Mouse (Mus musculus): ENCODE data around the gene Pitx3. TPM values are rescaled to one million over a fixed set of nuclear protein-coding genes. Genes with fewer than 3 reads are reported as not detected.
"Not testable (repeated sequence)": the region's sequence is repeated elsewhere in the genome, so short reads cannot be mapped to it uniquely, and the experiment has no call there.

Pitx3 gene
- polyA plus RNA-seq, 1 experiment from 2014 or later = 0.90 TPM

DNA sequence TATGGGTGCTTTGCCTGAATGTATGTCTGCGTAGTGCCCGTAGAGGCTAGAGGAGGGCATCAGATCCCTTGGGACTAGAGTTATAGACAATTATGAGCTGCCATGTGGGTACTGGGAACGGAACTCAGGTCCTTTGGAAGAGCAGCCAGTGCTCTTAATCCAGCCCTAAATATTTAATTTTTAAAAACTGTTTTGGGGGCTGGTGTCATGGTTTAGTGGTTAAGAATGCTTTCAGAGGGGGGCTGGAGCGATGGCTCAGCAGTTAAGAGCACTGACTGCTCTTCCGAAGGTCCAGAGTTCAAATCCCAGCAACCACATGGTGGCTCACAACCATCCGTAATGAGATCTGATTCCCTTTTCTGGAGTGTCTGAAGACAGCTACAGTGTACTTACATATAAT lies 18.4 kb downstream of the Pitx3 start:
- ATAC-seq (ENCODE audit: low FRiP score); H3K4me1 ChIP-seq; H3K9ac ChIP-seq; H3K9me3 ChIP-seq (replicated peaks); H3K36me3 ChIP-seq; H3K4me3 ChIP-seq; H3K4me2 ChIP-seq (replicated peaks); H3K27ac ChIP-seq: not testable (repeated sequence)
- peaks cover 52% of the 10 kb centered on the region for H3K27me3 ChIP-seq
- 70% methylated on average over 6 of the region's 6 CpGs for WGBS

DNA sequence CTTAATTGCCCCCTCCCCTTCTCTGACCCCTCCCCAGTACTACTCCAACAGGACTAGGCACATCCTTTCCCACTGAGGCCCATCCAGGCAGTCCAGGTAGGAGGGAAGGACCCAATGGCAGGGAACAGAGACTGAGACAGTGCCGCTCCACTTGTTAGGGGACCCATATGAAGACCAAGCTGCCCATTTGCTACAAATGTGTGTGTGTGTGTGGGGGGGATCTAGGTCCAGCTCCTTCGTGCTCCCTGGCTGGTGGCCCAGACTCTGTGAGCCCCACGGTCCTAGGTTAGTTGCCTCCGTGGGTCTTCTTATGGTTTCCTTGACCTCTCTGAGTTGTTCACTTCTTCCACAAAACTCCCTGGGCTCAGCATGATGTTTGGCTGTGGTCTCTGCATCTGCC lies 21.8 kb downstream of the Pitx3 start:
- Histone ChIP-seq H3K4me2 (replicated peaks) (no peak overlapping the region), H3K4me1 (no peaks in the 10 kb centered on the region), H3K4me3 (no peak overlapping the region), H3K9me3 (replicated peaks) (no peaks in the 10 kb centered on the region), H3K36me3 (no peaks in the 10 kb centered on the region), H3K9ac (no peak overlapping the region), H3K27ac (no peak overlapping the region), H3K27me3 (peaks cover 18% of the 10 kb centered on the region)
- 79% methylated on average over 4 of the region's 4 CpGs for WGBS
- ATAC-seq (ENCODE audit: low FRiP score) = no peak

DNA sequence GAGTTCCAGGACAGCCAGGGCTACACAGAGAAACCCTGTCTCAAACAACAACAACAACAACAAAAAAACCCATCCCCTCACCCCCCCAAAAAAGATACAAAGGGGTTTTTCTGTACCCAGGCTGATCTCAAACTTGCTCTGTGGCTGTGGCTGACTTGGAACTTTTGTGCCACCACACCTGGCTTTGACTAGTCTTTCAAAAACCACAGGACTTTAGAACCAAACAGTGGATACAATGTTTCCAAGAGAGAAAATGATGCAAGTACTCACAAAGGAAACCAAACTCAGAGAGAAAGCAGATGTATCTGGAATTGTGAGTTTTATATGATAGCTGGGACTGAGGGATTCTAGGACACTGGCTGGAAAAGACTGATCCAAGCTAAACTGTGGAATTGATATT lies 23.5 kb downstream of the Pitx3 start:
- Histone ChIP-seq H3K9ac (no peak overlapping the region), H3K27ac (no peak overlapping the region), H3K9me3 (replicated peaks) (no peaks in the 10 kb centered on the region), H3K4me3 (no peak overlapping the region), H3K4me1 (no peaks in the 10 kb centered on the region), H3K27me3 (peaks cover 4% of the 10 kb centered on the region), H3K36me3 (no peaks in the 10 kb centered on the region), H3K4me2 (replicated peaks) (no peak overlapping the region)
- ATAC-seq (ENCODE audit: low FRiP score) = no peak

DNA sequence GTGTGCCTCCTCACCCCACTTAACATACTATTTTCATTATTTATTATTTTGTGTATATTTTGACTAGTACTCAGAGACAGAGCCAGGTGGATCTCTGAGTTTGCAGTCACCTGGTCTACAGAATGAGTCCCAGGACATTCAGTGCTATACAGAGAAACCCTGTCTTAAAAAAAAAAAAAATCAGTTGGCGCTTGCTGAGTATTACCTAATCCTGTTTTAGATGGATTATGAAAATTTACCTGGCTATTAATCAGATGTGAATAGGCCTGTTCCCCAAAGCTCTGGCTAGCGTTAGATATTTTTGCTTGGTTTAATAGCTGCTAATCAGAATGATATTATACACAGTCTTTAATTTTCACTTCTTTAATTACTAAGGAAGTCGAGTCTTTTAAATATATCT lies 24.2 kb downstream of the Pitx3 start:
- no peaks in the 10 kb centered on the region for H3K36me3 ChIP-seq
- ATAC-seq (ENCODE audit: low FRiP score) = no peak
- H3K4me3 ChIP-seq = no peak overlapping the region
- H3K4me2 ChIP-seq (replicated peaks) = no peak overlapping the region
- H3K27ac ChIP-seq = no peak overlapping the region
- no peaks in the 10 kb centered on the region for H3K9me3 ChIP-seq (replicated peaks)
- 83% methylated on average over 3 of the region's 3 CpGs for WGBS
- H3K4me1 ChIP-seq = no peaks in the 10 kb centered on the region
- H3K9ac ChIP-seq = no peak overlapping the region
- peaks cover 4% of the 10 kb centered on the region for H3K27me3 ChIP-seq

DNA sequence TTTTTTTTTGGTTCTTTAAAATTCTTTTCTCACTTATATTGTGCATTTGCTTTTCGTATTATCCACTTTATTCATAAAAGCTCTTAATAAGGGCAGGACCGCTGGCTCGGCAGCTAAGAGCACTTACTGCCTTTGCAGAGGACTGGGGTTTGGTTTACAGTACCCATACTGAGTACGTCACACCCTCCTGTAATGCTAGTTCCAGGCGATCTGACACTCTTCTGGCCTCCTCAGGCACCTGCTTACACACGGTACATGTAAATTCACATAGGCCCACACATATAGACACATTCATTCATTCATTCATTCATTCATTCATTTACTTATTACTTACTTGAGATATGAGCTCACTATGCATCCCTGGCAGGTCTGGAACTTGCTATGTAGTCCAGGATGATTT lies 27.3 kb downstream of the Pitx3 start:
- no peaks in the 10 kb centered on the region for H3K9me3 ChIP-seq (replicated peaks)
- H3K9ac ChIP-seq = no peak overlapping the region
- no peak for ATAC-seq (ENCODE audit: low FRiP score)
- H3K4me2 ChIP-seq (replicated peaks) = no peak overlapping the region
- H3K27me3 ChIP-seq = no peaks in the 10 kb centered on the region
- H3K36me3 ChIP-seq = no peaks in the 10 kb centered on the region
- no peak overlapping the region for H3K4me3 ChIP-seq
- H3K27ac ChIP-seq = no peak overlapping the region
- H3K4me1 ChIP-seq = no peaks in the 10 kb centered on the region
- 77% methylated on average over 6 of the region's 6 CpGs for WGBS

DNA sequence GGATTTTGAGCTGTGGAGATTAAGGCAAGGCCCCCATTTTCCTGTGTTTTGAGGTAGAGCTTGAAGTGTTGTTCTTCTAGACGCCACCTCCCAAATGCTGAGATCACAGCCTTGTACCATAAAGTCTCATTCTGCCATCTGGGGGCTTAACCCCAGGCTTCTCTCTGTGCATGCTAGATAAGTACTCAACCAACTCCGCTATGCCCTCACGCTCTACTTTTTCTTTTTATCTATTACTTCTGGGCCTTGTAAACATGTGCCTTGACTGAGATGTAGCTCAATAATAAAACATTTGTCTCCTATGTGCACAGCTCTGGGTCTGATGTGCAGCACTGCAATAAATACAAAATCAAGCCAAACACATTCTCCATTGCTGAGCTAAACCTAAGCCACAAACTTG lies 28.7 kb downstream of the Pitx3 start:
- H3K27me3 ChIP-seq = no peaks in the 10 kb centered on the region
- H3K36me3 ChIP-seq = no peaks in the 10 kb centered on the region
- WGBS = 89% methylated on average over 3 of the region's 3 CpGs
- no peak overlapping the region for H3K27ac ChIP-seq
- H3K4me1 ChIP-seq = no peaks in the 10 kb centered on the region
- H3K4me2 ChIP-seq (replicated peaks) = no peak overlapping the region
- H3K9ac ChIP-seq = no peak overlapping the region
- no peak overlapping the region for H3K4me3 ChIP-seq
- no peak for ATAC-seq (ENCODE audit: low FRiP score)
- H3K9me3 ChIP-seq (replicated peaks) = no peaks in the 10 kb centered on the region

DNA sequence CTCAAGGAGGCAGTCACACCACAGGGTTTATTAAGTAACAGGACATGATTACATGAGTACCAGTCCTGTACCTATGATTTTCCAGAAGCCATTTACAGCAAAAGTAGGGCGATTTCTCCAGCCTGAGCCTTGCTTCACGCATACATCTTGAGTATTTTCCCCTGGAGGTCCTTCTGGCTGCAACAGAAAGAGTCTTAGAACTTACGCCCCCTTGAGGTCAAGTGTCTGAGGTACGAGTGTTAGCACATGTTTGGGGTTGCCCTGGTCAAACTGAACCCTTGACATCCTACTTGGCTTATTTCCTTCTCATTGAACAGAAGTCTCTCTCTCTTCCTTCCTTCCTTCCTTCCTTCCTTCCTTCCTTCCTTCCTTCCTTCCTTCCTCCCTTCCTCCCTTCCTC lies 33.5 kb downstream of the Pitx3 start:
- Histone ChIP-seq H3K27ac (no peak overlapping the region), H3K36me3 (no peaks in the 10 kb centered on the region), H3K9me3 (replicated peaks) (no peaks in the 10 kb centered on the region), H3K27me3 (no peaks in the 10 kb centered on the region), H3K4me3 (no peak overlapping the region), H3K4me1 (no peaks in the 10 kb centered on the region), H3K4me2 (replicated peaks) (no peak overlapping the region), H3K9ac (no peak overlapping the region)
- no peak for ATAC-seq (ENCODE audit: low FRiP score)
- 63% methylated on average over 4 of the region's 4 CpGs for WGBS

DNA sequence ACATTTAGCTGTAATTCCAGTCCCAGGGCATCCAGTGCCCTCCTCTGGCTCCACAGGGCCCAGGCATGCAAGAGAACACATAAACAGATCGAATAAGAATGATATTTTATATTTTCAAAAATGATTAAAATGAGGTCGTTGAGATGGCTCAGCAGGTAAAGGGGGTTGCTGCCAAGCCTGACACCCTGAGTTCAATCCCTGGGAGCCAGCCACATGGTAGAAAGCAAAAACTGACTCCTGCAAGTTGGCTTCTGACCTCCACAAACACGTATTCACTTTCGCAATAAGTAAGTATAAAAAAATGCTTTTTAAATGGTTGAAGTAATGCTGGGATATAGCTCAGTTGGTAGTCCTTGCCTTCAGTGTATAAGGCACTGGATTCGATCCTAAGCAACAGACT lies 37.3 kb downstream of the Pitx3 start:
- 87% methylated on average over 5 of the region's 5 CpGs for WGBS
- H3K9me3 ChIP-seq (replicated peaks) = no peaks in the 10 kb centered on the region
- H3K27me3 ChIP-seq = no peaks in the 10 kb centered on the region
- H3K4me2 ChIP-seq (replicated peaks) = no peak overlapping the region
- no peaks in the 10 kb centered on the region for H3K4me1 ChIP-seq
- H3K27ac ChIP-seq = no peak overlapping the region
- no peak for ATAC-seq (ENCODE audit: low FRiP score)
- no peak overlapping the region for H3K9ac ChIP-seq
- no peaks in the 10 kb centered on the region for H3K36me3 ChIP-seq
- no peak overlapping the region for H3K4me3 ChIP-seq

DNA sequence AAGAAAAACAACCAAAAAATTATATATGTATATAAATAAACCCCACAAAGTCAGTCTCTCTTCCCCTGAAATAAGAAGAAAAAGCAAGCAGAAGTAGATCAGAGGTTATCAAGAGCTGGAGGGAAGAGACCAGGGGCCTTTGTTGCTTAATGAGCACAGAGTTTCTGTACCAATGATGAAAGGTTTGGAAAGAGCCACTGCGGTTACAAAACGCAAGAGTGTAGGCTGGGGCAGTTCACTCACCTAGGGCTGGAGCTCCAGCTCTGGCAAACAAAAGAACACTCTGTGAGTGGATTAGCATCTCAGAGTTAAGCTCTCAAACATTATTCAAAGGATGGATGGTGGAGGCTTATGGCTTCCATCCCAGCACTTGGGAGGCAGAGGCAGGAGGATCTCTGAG lies 37.9 kb downstream of the Pitx3 start:
- Histone ChIP-seq H3K4me2 (replicated peaks) (no peak overlapping the region), H3K9ac (no peak overlapping the region), H3K27me3 (no peaks in the 10 kb centered on the region), H3K36me3 (no peaks in the 10 kb centered on the region), H3K4me3 (no peak overlapping the region), H3K27ac (no peak overlapping the region), H3K9me3 (replicated peaks) (no peaks in the 10 kb centered on the region), H3K4me1 (no peaks in the 10 kb centered on the region)
- no peak for ATAC-seq (ENCODE audit: low FRiP score)
- WGBS = 71% methylated on average over 2 of the region's 2 CpGs

DNA sequence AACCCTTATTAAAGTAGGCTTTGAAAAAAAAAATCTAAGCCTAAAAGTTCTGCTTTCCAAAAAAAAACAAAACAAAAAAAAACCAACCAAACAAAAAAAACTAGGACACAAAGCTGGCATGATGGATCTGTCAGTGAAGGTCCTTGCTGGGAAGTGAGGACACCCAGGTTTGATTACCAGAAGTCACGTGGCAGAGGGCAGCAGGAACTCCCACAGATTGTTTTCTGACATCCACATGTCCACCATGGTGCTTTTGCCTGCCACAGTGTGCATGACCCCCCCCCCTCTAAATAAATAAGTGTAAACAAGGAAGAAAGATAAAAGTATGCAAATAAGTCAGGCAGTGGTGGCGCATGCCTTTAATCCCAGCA lies 44.0 kb downstream of the Pitx3 start:
- Histone ChIP-seq H3K9ac (no peak overlapping the region), H3K4me2 (replicated peaks) (no peak overlapping the region), H3K27me3 (no peaks in the 10 kb centered on the region)

DNA sequence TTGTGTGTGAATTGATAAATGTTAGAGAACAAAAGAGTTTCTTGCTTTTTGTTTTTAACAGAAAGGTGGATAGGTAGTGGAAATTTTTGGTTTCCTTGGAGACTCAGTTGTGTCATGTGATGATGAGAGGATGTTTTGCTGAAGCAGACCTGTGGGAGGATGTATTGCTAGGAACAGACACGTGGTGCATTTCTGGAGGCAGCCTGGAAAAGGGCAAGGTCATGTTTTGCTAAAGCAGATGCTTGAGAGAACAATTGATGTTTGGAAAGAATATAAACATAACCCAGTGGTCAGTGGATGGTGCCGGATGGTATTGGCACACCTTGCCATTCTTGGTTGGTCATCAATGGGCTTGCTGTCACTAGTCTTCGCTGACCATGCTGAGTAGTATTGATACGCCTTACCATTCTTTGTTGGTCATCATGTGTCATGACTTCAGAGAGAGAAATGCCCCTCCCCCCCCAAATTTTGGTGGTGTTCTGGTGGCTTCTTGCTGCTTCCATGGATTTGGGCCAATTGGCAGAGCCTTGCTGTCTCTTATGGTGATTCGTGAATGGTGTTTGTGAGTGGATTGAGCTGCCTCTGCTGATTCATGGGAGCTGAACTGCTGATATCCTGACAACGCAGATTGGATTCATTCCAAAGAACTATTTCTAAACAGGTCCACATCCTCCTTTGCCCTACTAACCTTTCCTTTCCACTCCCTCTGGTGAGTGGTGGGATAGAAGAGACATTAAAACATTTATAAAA lies 44.5 kb downstream of the Pitx3 start:
- H3K9ac ChIP-seq = no peak overlapping the region
- no peaks in the 10 kb centered on the region for H3K27me3 ChIP-seq
- no peak overlapping the region for H3K4me3 ChIP-seq
- 87% methylated on average over 6 of the region's 6 CpGs for WGBS
- ATAC-seq (ENCODE audit: low FRiP score) = no peak
- no peaks in the 10 kb centered on the region for H3K4me1 ChIP-seq
- no peaks in the 10 kb centered on the region for H3K36me3 ChIP-seq
- no peak overlapping the region for H3K4me2 ChIP-seq (replicated peaks)
- no peak overlapping the region for H3K27ac ChIP-seq
- H3K9me3 ChIP-seq (replicated peaks) = no peaks in the 10 kb centered on the region

More for the DNA sequence above, 44.0 kb downstream of the Pitx3 start:
- no peaks in the 10 kb centered on the region for H3K36me3 ChIP-seq
- H3K9me3 ChIP-seq (replicated peaks) = no peaks in the 10 kb centered on the region
- H3K4me3 ChIP-seq = no peak overlapping the region
- no peaks in the 10 kb centered on the region for H3K4me1 ChIP-seq
- 73% methylated on average over 2 of the region's 2 CpGs for WGBS
- no peak overlapping the region for H3K27ac ChIP-seq
- ATAC-seq (ENCODE audit: low FRiP score) = no peak

DNA sequence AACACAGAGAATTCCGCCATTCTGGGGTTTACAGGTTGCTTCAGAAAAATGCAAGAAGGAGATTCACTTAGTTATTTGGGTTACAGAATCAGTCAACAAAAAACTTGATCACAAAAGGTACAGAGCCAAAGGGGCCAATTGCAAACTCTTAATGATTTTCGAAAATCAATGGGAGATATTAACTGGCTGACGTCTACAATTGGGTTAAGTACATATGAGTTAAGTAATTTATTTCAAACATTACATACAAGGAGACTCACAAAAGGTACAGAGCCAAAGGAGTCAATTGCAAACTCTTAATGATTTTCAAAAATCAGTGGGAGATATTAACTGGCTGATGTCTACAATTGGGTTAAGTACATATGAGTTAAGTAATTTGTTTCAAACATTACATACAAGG lies 48.6 kb downstream of the Pitx3 start:
- no peaks in the 10 kb centered on the region for H3K27me3 ChIP-seq
- 92% methylated on average over 3 of the region's 3 CpGs for WGBS
- ATAC-seq (ENCODE audit: low FRiP score) = no peak
- no peaks in the 10 kb centered on the region for H3K9me3 ChIP-seq (replicated peaks)
- no peaks in the 10 kb centered on the region for H3K4me1 ChIP-seq
- H3K9ac ChIP-seq = no peak overlapping the region
- H3K4me3 ChIP-seq = no peak overlapping the region
- H3K27ac ChIP-seq = no peak overlapping the region
- H3K36me3 ChIP-seq = no peaks in the 10 kb centered on the region
- no peak overlapping the region for H3K4me2 ChIP-seq (replicated peaks)

DNA sequence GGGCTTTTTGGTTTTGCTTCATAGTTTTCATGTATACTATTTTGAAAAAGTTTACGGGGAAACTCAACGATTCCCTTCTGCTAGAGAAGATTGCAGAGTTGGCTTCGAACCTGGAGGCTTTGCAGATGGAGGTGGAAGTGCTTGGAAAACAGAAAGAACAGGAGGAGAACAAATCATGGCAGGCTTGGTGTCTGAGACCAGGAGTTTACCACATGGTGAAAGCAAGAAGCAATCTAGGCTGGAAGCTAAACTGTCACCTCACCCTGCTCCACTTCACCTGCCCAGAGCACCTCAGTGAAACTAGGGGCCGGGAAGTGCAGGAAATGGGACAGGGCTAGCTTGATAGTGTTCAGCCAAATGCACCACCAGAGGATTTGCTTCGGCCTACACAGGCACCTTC lies 51.7 kb downstream of the Pitx3 start:
- Histone ChIP-seq H3K4me1 (no peaks in the 10 kb centered on the region), H3K36me3 (no peaks in the 10 kb centered on the region), H3K9me3 (replicated peaks) (0 out of 2 replicates have a peak, but pooled peaks cover 3% of the 10 kb centered on the region), H3K27me3 (no peaks in the 10 kb centered on the region), H3K27ac (no peak overlapping the region), H3K4me2 (replicated peaks) (no peak overlapping the region), H3K9ac (no peak overlapping the region), H3K4me3 (no peak overlapping the region)
- no peak for ATAC-seq (ENCODE audit: low FRiP score)
- WGBS = 90% methylated on average over 5 of the region's 5 CpGs
